Comparison of ENCODE assay signal across 8 mouse cellular contexts in genomic region chr2:173659057-173659925, GRCm38 (mm10). TPM values are rescaled to one million over a fixed set of nuclear protein-coding genes. Genes with fewer than 3 reads are reported as not detected.
DNase-seq lines count a peak whose midpoint lies in the region; ATAC-seq and TF ChIP-seq lines count a peak whose summit lies in the region.

Rab22a (plus strand) TSS chr2:173659760.

- peak within 1 kb of the TSS; percentile 98 for H3K4me3 ChIP-seq in embryonic facial prominence, embryonic 14.5 days (ENCODE audit: low read depth, low read length)
- H3K4me3 ChIP-seq in heart, adult 2 months = peak within 1 kb of the TSS; percentile 94
- peak within 1 kb of the TSS; percentile 99 for H3K4me3 ChIP-seq in limb, embryonic 13.5 days
- peak within 1 kb of the TSS; percentile 66 for H3K4me3 ChIP-seq in midbrain, embryonic 16.5 days (ENCODE audit: low read depth, low read length)

- peak within 1 kb of the TSS; percentile 96 for H3K9ac ChIP-seq in embryonic facial prominence, embryonic 14.5 days (ENCODE audit: low read depth, low read length)
- H3K9ac ChIP-seq in heart, adult 2 months (ENCODE audit: low read depth, low read length) = peak within 1 kb of the TSS; percentile 96
- peak within 1 kb of the TSS; percentile 97 for H3K9ac ChIP-seq in limb, embryonic 13.5 days
- H3K9ac ChIP-seq in midbrain, embryonic 16.5 days (ENCODE audit: low read depth, low read length) = peak within 1 kb of the TSS; percentile 74

- H3K36me3 ChIP-seq in embryonic facial prominence, embryonic 14.5 days (ENCODE audit: control insufficient read depth, insufficient read depth, low read length) = peaks cover 27% of the 10 kb centered on the region
- peaks cover 3% of the 10 kb centered on the region; the same call in 1 of the 2 replicates for H3K36me3 ChIP-seq in heart, adult 2 months (ENCODE audit: control insufficient read depth, insufficient read depth, low read length)
- peaks cover 30% of the 10 kb centered on the region for H3K36me3 ChIP-seq in limb, embryonic 13.5 days
- no peaks in the 10 kb centered on the region; the same call in 1 of the 2 replicates for H3K36me3 ChIP-seq in midbrain, embryonic 16.5 days (ENCODE audit: control insufficient read depth, insufficient read depth, low read length)

- peak; percentile 74 for TF ChIP-seq POLR2A in heart, adult 2 months (IDR thresholded peaks at IDR 0.05; ENCODE audit: insufficient read depth, low read depth, low read length)

- TF ChIP-seq CTCF in heart, adult 2 months (IDR thresholded peaks at IDR 0.05) = no peak

- H3K27ac ChIP-seq in embryonic facial prominence, embryonic 14.5 days (replicated peaks; ENCODE audit: low read depth, low read length) = peak within 1 kb of the TSS; percentile 67
- peak within 1 kb of the TSS; percentile 93 for H3K27ac ChIP-seq in heart, adult 2 months
- peak within 1 kb of the TSS; percentile 28; the same call in 1 of the 2 replicates for H3K27ac ChIP-seq in limb, embryonic 13.5 days
- 0 out of 2 replicates have a peak within 1 kb of the TSS, but pooled peaks have one; percentile 12 for H3K27ac ChIP-seq in midbrain, embryonic 16.5 days (ENCODE audit: low read length)

- H3K79me2 ChIP-seq in heart, adult 2 months (replicated peaks; ENCODE audit: control insufficient read depth, insufficient read depth, low read length) = peaks cover 10% of the 10 kb centered on the region

- peak; percentile 98 for DNase-seq in 3T3-L1 (ENCODE audit: low read depth, low spot score)
- DNase-seq in adrenal gland, postnatal 4 days (ENCODE audit: low spot score in 2 of 2) = peak; percentile 94 to 95
- DNase-seq in embryonic facial prominence, embryonic 14.5 days (ENCODE audit: low spot score) = peak; percentile 99
- peak; percentile 99 for DNase-seq in heart, adult 2 months
- peak; percentile 98 for DNase-seq in kidney, adult 8-10 months
- DNase-seq in spleen, postnatal 10 days (ENCODE audit: low spot score in 2 of 2) = peak; percentile 96 to 98

- 3% methylated on average over 14 of the region's 55 CpGs for WGBS in embryonic facial prominence, embryonic 14.5 days
- WGBS in heart, adult 2 months = 1% methylated on average over 53 of the region's 55 CpGs
- WGBS in limb, embryonic 13.5 days = under 1% methylated on average over 46 of the region's 55 CpGs
- WGBS in midbrain, embryonic 16.5 days = under 1% methylated on average over 47 of the region's 55 CpGs

- no peak for TF ChIP-seq EP300 in heart, adult 2 months (IDR thresholded peaks at IDR 0.05; ENCODE audit: insufficient read depth, low read depth, low read length)

- intact Hi-C loops in heart, adult 2 months (cut with DNase I) = loop anchor here (2.0 kb wide), 1 partner anchor 78 kb away; the partner anchor contains the start of gene Vapb

- H3K9me3 ChIP-seq in embryonic facial prominence, embryonic 14.5 days (ENCODE audit: control insufficient read depth, low read length) = no peaks in the 10 kb centered on the region
- H3K9me3 ChIP-seq in limb, embryonic 13.5 days = no peaks in the 10 kb centered on the region
- no peaks in the 10 kb centered on the region for H3K9me3 ChIP-seq in midbrain, embryonic 16.5 days (replicated peaks; ENCODE audit: control insufficient read depth, low read length, poor library complexity, severe bottlenecking)

- no peaks in the 10 kb centered on the region for H3K27me3 ChIP-seq in embryonic facial prominence, embryonic 14.5 days (replicated peaks; ENCODE audit: control insufficient read depth, insufficient read depth, low read length)
- H3K27me3 ChIP-seq in heart, adult 2 months (ENCODE audit: control insufficient read depth, insufficient read depth, low read length) = no peaks in the 10 kb centered on the region
- no peaks in the 10 kb centered on the region for H3K27me3 ChIP-seq in limb, embryonic 13.5 days
- H3K27me3 ChIP-seq in midbrain, embryonic 16.5 days (ENCODE audit: control insufficient read depth, insufficient read depth, low read depth, low read length) = no peaks in the 10 kb centered on the region

- ATAC-seq in embryonic facial prominence, embryonic 14.5 days (ENCODE audit: low read depth) = peak; percentile 96
- ATAC-seq in limb, embryonic 13.5 days (ENCODE audit: low FRiP score, low read depth) = peak; percentile 96
- ATAC-seq in midbrain, embryonic 16.5 days = peak; percentile 95

- peak within 1 kb of the TSS; percentile 80 for H3K4me2 ChIP-seq in embryonic facial prominence, embryonic 14.5 days (ENCODE audit: low read depth, low read length)
- peak within 1 kb of the TSS; percentile 80 for H3K4me2 ChIP-seq in limb, embryonic 13.5 days (replicated peaks)
- H3K4me2 ChIP-seq in midbrain, embryonic 16.5 days (ENCODE audit: low read length) = peak within 1 kb of the TSS; percentile 75

- H3K4me1 ChIP-seq in embryonic facial prominence, embryonic 14.5 days (ENCODE audit: control insufficient read depth, insufficient read depth, low read length) = peaks cover 24% of the 10 kb centered on the region
- H3K4me1 ChIP-seq in heart, adult 2 months (ENCODE audit: control insufficient read depth, insufficient read depth, low read length) = peaks cover 5% of the 10 kb centered on the region; the same call in 1 of the 2 replicates
- peaks cover 31% of the 10 kb centered on the region for H3K4me1 ChIP-seq in limb, embryonic 13.5 days
- peaks cover 20% of the 10 kb centered on the region for H3K4me1 ChIP-seq in midbrain, embryonic 16.5 days (ENCODE audit: control insufficient read depth, insufficient read depth, low read length)

RNA-seq across cellular contexts. Expression of gene Rab22a, which starts in this region (rescaled TPM):
- total RNA-seq in adrenal gland, postnatal 4 days (2021) = 10 to 100 TPM; 34.6 to 35.0 TPM
- polyA plus RNA-seq in embryonic facial prominence, embryonic 14.5 days (2014; fragmentation: Nextera tagmentation; extraction: Ambion mirVana) = 47.5 and 50.8 TPM in 2 replicates
- 10 to 100 TPM; 33.4 to 40.9 TPM for total RNA-seq in heart, adult 2 months (2021)
- 11.1 and 14.6 TPM in 2 replicates for polyA plus RNA-seq in heart, adult 2 months (2012; rRNA removed)
- polyA plus RNA-seq in limb, embryonic 13.5 days (2015; fragmentation: Nextera tagmentation; extraction: Ambion mirVana) = 39.4 and 46.4 TPM in 2 replicates
- polyA plus RNA-seq in midbrain, embryonic 16.5 days (2015; fragmentation: Nextera tagmentation; extraction: Ambion mirVana) = 33.5 and 34.2 TPM in 2 replicates

Comparison
In these comparisons a context has a peak if more than half of its experiments do, and no peak if none do; other contexts are left out.
1. Peak in every context shown above with its lines: DNase-seq, ATAC-seq, H3K4me3 ChIP-seq and H3K27ac ChIP-seq.
2. H3K27ac ChIP-seq: peak in every context shown above with its lines; median percentile 93 in heart, adult 2 months; 67 in embryonic facial prominence, embryonic 14.5 days; 28 in limb, embryonic 13.5 days; 12 in midbrain, embryonic 16.5 days.